Mouse (Mus musculus) G1E (cell line): ENCODE data around the gene Mllt3. TPM values are rescaled to one million over a fixed set of nuclear protein-coding genes. Genes with fewer than 3 reads are reported as not detected.

Experiments
- ATAC-seq: 2 replicates; pipeline ENCODE4 v1.8.0; 2016; ENCODE audit warnings: mild to moderate bottlenecking; ENCODE audit not compliant: insufficient number of reproducible peaks, poor library complexity, low FRiP score, severe bottlenecking; ENCODE audit errors: extremely low read depth
- DNase-seq: peaks from one replicate; pipeline ENCODE4 v3.0.0; 2012; ENCODE audit warnings: low spot score
- H3K27me3 ChIP-seq: 2 replicates; pipeline ENCODE4 v1.6.1; 2012; ENCODE audit warnings: mild to moderate bottlenecking, low read length, inconsistent platforms; ENCODE audit not compliant: insufficient read depth
- H3K36me3 ChIP-seq: replicated peaks from 2 replicates; pipeline ENCODE3; 2012; ENCODE audit warnings: mild to moderate bottlenecking, inconsistent platforms
- H3K4me1 ChIP-seq: 2 replicates; pipeline ENCODE4 v1.6.1; 2012; ENCODE audit warnings: low read depth, low read length, inconsistent platforms, mixed read lengths; ENCODE audit not compliant: insufficient read depth
- H3K4me3 ChIP-seq: 2 replicates; pipeline ENCODE4 v1.5.1; 2012; ENCODE audit warnings: low read depth, mild to moderate bottlenecking, inconsistent platforms, low read length, moderate library complexity, mixed read lengths
- H3K9me3 ChIP-seq: replicated peaks from 2 replicates; pipeline ENCODE4 v1.6.1; 2012; ENCODE audit warnings: inconsistent platforms
- CTCF ChIP-seq: IDR thresholded peaks from 2 replicates; pipeline ENCODE4 v1.5.1; 2012; ENCODE audit warnings: low read depth, low read length, inconsistent platforms, mixed read lengths
- GATA1 ChIP-seq: IDR thresholded peaks from 2 replicates; pipeline ENCODE4 v1.6.1; 2012; ENCODE audit warnings: borderline replicate concordance, low read length, inconsistent platforms, mixed read lengths
- GATA2 ChIP-seq: IDR thresholded peaks from 2 replicates; pipeline ENCODE4 v1.6.1; 2012; ENCODE audit warnings: low read depth, low read length, inconsistent platforms, borderline replicate concordance
- POLR2AphosphoS5 ChIP-seq: IDR thresholded peaks from 2 replicates; pipeline ENCODE4 v1.6.1; 2012; ENCODE audit warnings: low read depth, low read length, inconsistent platforms; ENCODE audit not compliant: insufficient replicate concordance
- TAL1 ChIP-seq: conservative IDR thresholded peaks from 2 replicates; pipeline ENCODE4 v1.6.1; 2012; ENCODE audit warnings: low read depth, low read length, inconsistent platforms, mixed read lengths
- polyA plus RNA-seq: library from polyadenylated mRNA; stranded (reverse); fragments of >175 nt; gene quantifications from 2 replicates; pipeline ENCODE4 v1.2.3, GENCODE M21; 2012
- total RNA-seq, 2 experiments: library from RNA; stranded (forward) in 1 of 2; stranded (reverse) in 1 of 2; fragments of 200-1000 nt in 1 of 2; fragments of >200 nt in 1 of 2; fragmentation: Nextera tagmentation in 1 of 2; gene quantifications; 2 replicates each; pipeline ENCODE4 v1.2.3; 2014 to 2017

The Mllt3 gene
- total and polyA plus RNA-seq, 3 experiments = 10.6 to 123 (median 97.8) TPM

GRCm38 (mm10) chr4:87728581-87728980 lies 304.6 kb downstream of the Mllt3 start:
- no peak for TF ChIP-seq TAL1
- TF ChIP-seq CTCF = no peak
- TF ChIP-seq GATA2 = no peak
- no peak for TF ChIP-seq POLR2AphosphoS5
- no peak for TF ChIP-seq GATA1
- Histone ChIP-seq H3K36me3 (no peaks in the 10 kb centered on the region), H3K4me3 (no peak overlapping the region), H3K9me3 (no peaks in the 10 kb centered on the region), H3K4me1 (no peaks in the 10 kb centered on the region), H3K27me3 (no peaks in the 10 kb centered on the region)
- DNase-seq (no peak), ATAC-seq (no peak)

- TF ChIP-seq CTCF (no peak), TAL1 (no peak), POLR2AphosphoS5 (no peak), GATA1 (no peak), GATA2 (no peak)
- ATAC-seq (no peak), DNase-seq (no peak)
- Histone ChIP-seq H3K27me3 (peaks cover 9% of the 10 kb centered on the region), H3K36me3 (no peaks in the 10 kb centered on the region), H3K4me3 (no peak overlapping the region), H3K9me3 (no peaks in the 10 kb centered on the region), H3K4me1 (no peaks in the 10 kb centered on the region)
These were observed 309.7 kb downstream of the Mllt3 start for GRCm38 (mm10) chr4:87723448-87723847.

Other genes starting within 250 kb of the Mllt3 start
- gene Focad, start 61.3 kb upstream of the Mllt3 start, total RNA-seq (2014; fragmentation: Nextera tagmentation) = 31.6 and 31.7 TPM in 2 replicates
- gene Focad, start 61.3 kb upstream of the Mllt3 start, total RNA-seq (2017) = 21.4 and 21.6 TPM in 2 replicates
- 4.3 and 5.2 TPM in 2 replicates for gene Focad, start 61.3 kb upstream of the Mllt3 start, polyA plus RNA-seq